Mouse (Mus musculus): ENCODE data around the gene B430305J03Rik. TPM values are rescaled to one million over a fixed set of nuclear protein-coding genes. Genes with fewer than 3 reads are reported as not detected.

Gene B430305J03Rik
- polyA plus RNA-seq, 1 experiment from 2014 or later = not detected

DNA sequence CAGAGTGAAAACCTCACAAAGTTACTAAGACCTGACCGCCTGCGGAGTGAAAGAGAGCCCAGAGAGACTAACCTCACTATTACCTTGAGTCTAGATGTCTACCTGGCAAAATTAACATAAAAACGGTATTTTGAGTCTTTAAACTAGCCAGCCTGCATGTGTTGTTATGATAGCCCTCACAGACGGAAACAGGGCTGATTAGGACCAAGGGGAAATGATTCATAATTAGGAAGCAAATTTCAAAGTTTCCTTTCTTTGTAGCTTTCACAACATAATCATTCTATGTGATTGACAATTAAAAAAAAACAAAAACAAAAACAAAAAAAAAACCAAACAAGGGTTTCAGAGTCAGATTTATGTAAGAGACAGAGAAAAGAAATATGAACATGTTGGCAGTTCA is 20.6 kb upstream of the B430305J03Rik start:
- Histone ChIP-seq H3K4me3 (ENCODE audit: low read length) (no peak overlapping the region), H3K36me3 (ENCODE audit: control insufficient read depth, insufficient read depth, low read length) (no peaks in the 10 kb centered on the region), H3K27me3 (replicated peaks; ENCODE audit: control insufficient read depth, insufficient read depth, low read length) (no peaks in the 10 kb centered on the region), H3K4me2 (ENCODE audit: low read length) (no peak overlapping the region), H3K4me1 (ENCODE audit: control insufficient read depth, insufficient read depth, low read depth, low read length) (no peaks in the 10 kb centered on the region), H3K9me3 (ENCODE audit: control insufficient read depth, low read length) (no peaks in the 10 kb centered on the region), H3K9ac (ENCODE audit: low read depth, low read length) (no peak overlapping the region), H3K27ac (ENCODE audit: low read depth, low read length) (no peak overlapping the region)
- ATAC-seq = no peak
- WGBS = 89% methylated on average over 4 of the region's 4 CpGs

DNA sequence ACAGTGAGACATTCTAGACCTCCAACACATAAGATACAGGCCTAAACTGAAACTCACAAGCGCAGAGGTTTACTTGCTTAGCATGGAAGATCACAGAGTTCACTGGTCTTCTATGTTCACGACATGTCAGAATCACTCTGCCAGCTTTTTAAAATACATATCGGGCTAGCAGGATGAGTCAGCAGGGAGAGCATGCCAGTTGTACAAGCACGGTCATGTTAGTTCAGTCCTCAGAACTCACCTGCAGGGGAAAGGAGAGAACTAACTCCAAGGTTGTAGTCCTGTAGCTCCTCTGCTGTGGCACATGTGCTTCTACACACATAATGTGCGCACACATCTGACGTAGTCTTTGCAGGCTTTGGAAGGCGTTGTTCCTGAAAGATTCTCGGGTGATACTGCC is 10.2 kb upstream of the B430305J03Rik start:
- H3K4me1 ChIP-seq (ENCODE audit: control insufficient read depth, insufficient read depth, low read depth, low read length) = no peaks in the 10 kb centered on the region
- H3K27ac ChIP-seq (ENCODE audit: low read depth, low read length) = no peak overlapping the region
- H3K9ac ChIP-seq (ENCODE audit: low read depth, low read length) = no peak overlapping the region
- no peaks in the 10 kb centered on the region for H3K9me3 ChIP-seq (ENCODE audit: control insufficient read depth, low read length)
- 96% methylated on average over 8 of the region's 8 CpGs for WGBS
- no peaks in the 10 kb centered on the region for H3K27me3 ChIP-seq (replicated peaks; ENCODE audit: control insufficient read depth, insufficient read depth, low read length)
- H3K4me3 ChIP-seq (ENCODE audit: low read length) = no peak overlapping the region
- no peak overlapping the region for H3K4me2 ChIP-seq (ENCODE audit: low read length)
- no peak for ATAC-seq
- H3K36me3 ChIP-seq (ENCODE audit: control insufficient read depth, insufficient read depth, low read length) = no peaks in the 10 kb centered on the region

DNA sequence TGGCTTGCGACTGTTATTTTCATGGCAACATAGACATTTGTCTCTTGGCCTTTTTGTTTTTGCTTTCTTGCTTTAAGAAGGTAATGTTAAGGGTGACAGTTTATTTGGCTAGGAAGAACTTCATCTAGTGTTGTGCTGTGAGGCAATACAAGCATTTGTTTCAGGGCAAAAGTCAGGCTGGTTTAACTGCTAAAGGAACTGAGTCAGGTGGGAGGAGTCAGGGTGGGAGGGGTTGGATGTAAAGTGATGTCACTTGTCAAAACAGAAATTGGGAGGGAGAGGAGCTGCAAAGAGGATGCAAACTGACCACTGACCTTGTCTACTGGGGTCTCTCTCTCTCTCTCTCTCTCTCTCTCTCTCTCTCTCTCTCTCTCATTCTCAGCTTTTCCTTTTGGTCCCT is 2.7 kb upstream of the B430305J03Rik start:
- peak overlapping the region; percentile 28; the same call in 1 of the 2 replicates for H3K4me2 ChIP-seq (ENCODE audit: low read length)
- no peaks in the 10 kb centered on the region for H3K36me3 ChIP-seq (ENCODE audit: control insufficient read depth, insufficient read depth, low read length)
- ATAC-seq = no peak
- 85% methylated on average over 1 of the region's 1 CpGs for WGBS
- H3K4me1 ChIP-seq (ENCODE audit: control insufficient read depth, insufficient read depth, low read depth, low read length) = peaks cover 16% of the 10 kb centered on the region
- H3K9ac ChIP-seq (ENCODE audit: low read depth, low read length) = no peak overlapping the region
- H3K27ac ChIP-seq (ENCODE audit: low read depth, low read length) = no peak overlapping the region
- no peaks in the 10 kb centered on the region for H3K27me3 ChIP-seq (replicated peaks; ENCODE audit: control insufficient read depth, insufficient read depth, low read length)
- H3K9me3 ChIP-seq (ENCODE audit: control insufficient read depth, low read length) = no peaks in the 10 kb centered on the region
- H3K4me3 ChIP-seq (ENCODE audit: low read length) = no peak overlapping the region

DNA sequence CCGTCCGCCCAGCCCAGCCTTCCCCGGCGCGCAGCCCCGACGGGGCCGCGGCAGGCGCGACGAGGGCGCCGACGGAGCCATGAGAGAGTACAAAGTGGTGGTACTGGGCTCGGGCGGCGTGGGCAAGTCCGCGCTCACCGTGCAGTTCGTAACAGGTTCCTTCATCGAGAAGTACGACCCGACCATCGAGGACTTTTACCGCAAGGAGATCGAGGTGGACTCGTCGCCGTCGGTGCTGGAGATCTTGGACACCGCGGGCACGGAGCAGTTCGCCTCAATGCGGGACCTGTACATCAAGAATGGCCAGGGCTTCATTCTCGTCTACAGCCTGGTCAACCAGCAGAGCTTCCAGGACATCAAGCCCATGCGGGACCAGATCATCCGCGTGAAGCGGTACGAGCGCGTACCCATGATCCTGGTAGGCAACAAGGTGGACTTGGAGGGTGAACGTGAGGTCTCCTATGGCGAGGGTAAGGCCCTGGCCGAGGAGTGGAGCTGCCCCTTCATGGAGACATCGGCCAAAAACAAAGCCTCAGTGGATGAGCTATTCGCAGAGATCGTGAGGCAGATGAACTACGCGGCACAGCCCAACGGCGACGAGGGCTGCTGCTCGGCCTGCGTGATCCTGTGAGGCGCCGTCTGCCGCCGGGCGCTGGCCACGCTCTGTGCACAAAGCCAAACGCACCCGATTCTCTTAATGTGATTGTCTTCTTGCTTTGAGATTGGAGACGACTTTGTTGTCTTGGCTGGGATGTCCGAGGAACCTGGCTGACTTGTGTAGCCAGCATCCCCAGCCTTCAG is 573 bp downstream of the B430305J03Rik start:
- peaks cover 16% of the 10 kb centered on the region for H3K4me1 ChIP-seq (ENCODE audit: control insufficient read depth, insufficient read depth, low read depth, low read length)
- no peaks in the 10 kb centered on the region for H3K27me3 ChIP-seq (replicated peaks; ENCODE audit: control insufficient read depth, insufficient read depth, low read length)
- H3K27ac ChIP-seq (ENCODE audit: low read depth, low read length) = peak overlapping the region; percentile 92
- peak overlapping the region; percentile 97 for H3K4me3 ChIP-seq (ENCODE audit: low read length)
- peak overlapping the region; percentile 97 for H3K4me2 ChIP-seq (ENCODE audit: low read length)
- WGBS = under 1% methylated on average over 63 of the region's 68 CpGs
- no peak; the same call in 1 of the 2 replicates for ATAC-seq
- H3K36me3 ChIP-seq (ENCODE audit: control insufficient read depth, insufficient read depth, low read length) = no peaks in the 10 kb centered on the region
- no peaks in the 10 kb centered on the region for H3K9me3 ChIP-seq (ENCODE audit: control insufficient read depth, low read length)
- peak overlapping the region; percentile 93 for H3K9ac ChIP-seq (ENCODE audit: low read depth, low read length)

DNA sequence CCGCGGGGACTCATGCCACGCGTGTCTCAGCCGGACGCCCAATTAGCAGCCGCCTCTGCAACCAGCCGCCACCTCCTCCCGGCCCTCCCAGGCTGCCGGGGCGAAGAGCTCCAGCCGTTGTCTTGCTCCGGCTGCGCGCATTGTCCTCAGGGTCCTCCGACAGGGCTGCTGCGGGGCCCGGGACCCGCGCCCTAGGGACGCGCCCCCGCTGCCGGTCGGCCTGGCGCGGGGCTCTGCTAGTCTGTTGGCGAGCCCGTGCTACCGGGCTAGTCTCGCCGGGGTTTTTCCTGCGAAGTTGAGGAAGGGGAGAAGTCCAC is 1.1 kb downstream of the B430305J03Rik start:
- H3K4me2 ChIP-seq (ENCODE audit: low read length) = peak overlapping the region; percentile 97
- peak overlapping the region; percentile 97 for H3K4me3 ChIP-seq (ENCODE audit: low read length)
- peak overlapping the region; percentile 92 for H3K27ac ChIP-seq (ENCODE audit: low read depth, low read length)
- peak overlapping the region; percentile 93 for H3K9ac ChIP-seq (ENCODE audit: low read depth, low read length)
- WGBS = 0% methylated on average over 27 of the region's 33 CpGs
- ATAC-seq = peak; percentile 60
- H3K9me3 ChIP-seq (ENCODE audit: control insufficient read depth, low read length) = no peaks in the 10 kb centered on the region
- H3K4me1 ChIP-seq (ENCODE audit: control insufficient read depth, insufficient read depth, low read depth, low read length) = peaks cover 16% of the 10 kb centered on the region
- H3K27me3 ChIP-seq (replicated peaks; ENCODE audit: control insufficient read depth, insufficient read depth, low read length) = no peaks in the 10 kb centered on the region
- H3K36me3 ChIP-seq (ENCODE audit: control insufficient read depth, insufficient read depth, low read length) = no peaks in the 10 kb centered on the region

DNA sequence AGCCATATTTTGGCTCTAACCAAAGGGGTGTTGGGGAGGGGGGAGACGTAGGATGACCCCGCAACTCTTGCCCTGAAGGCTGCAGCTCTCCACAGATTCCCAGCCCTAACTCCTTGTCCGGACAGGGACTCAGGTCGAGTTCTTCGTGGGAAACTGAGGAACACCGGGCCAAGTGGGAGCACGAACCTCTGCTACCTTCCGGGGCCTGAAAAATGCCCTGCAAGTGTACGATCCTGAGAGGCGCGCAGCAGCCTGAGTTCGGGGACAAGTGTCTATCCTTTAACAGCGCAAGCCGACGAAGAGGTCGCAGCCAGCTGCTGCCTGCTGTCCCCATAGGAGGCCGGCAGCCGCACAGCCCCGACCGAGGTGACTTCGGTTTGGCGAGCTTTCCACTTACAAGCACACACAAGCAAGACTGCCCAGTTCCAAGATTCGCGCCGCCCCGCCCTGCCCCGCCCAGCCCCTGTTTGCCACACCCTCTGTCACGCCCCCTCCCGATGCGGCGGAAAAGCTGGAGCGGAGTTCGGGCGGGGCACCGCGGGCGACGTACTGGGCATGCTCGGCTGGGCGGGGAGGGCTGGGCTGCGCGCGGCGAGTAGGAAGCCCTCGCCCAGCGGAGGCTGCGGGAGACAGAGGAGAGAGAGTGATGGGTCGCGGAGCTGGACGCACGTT is 1.6 kb downstream of the B430305J03Rik start:
- H3K27me3 ChIP-seq (replicated peaks; ENCODE audit: control insufficient read depth, insufficient read depth, low read length) = no peaks in the 10 kb centered on the region
- WGBS = under 1% methylated on average over 51 of the region's 51 CpGs

DNA sequence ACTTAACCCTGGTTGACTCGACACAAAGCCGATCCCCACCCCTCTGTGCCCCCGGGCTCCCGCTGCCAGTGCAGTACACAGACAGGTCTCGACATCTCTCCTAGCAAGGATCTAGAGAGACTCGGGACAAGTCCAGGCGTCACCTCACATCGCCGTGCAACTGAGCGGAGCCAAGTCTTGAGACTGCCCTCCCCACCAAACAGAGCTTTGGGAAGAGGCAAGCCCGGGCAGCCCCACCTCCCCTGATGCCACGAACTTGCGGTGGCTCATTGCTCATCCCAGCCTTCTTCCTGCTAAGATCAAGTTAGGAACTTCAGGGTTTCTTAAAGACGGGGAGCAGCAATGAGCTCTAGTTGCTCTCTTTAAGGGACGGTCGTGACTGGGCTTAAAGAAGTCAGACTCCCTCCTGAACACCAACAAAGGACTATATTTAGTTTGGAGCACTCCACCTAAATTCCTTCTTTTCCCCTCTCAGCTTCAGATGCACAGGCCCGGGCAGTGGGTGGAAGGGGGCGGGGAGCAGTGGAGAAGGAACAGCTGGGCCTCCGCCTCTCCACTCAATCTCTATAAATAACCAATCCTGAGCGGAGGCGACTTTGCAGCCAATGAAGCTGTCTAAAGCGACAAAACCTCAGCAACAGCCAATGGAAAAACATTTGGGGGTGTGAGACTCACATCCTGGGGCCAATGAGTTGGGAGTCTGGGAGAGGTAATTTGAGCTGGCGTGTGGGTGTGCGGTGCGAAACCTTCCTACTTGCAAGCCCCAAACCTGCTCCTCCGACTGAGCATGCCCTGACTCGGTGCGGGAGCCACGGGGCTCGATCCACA is 2.4 kb downstream of the B430305J03Rik start:
- H3K36me3 ChIP-seq (ENCODE audit: control insufficient read depth, insufficient read depth, low read length) = no peaks in the 10 kb centered on the region
- H3K9ac ChIP-seq (ENCODE audit: low read depth, low read length) = peak overlapping the region; percentile 93
- H3K4me2 ChIP-seq (ENCODE audit: low read length) = peak overlapping the region; percentile 97
- H3K27me3 ChIP-seq (replicated peaks; ENCODE audit: control insufficient read depth, insufficient read depth, low read length) = no peaks in the 10 kb centered on the region
- peak; percentile 94 for ATAC-seq
- peak overlapping the region; percentile 88 for H3K27ac ChIP-seq (ENCODE audit: low read depth, low read length)
- H3K4me1 ChIP-seq (ENCODE audit: control insufficient read depth, insufficient read depth, low read depth, low read length) = peaks cover 16% of the 10 kb centered on the region
- H3K9me3 ChIP-seq (ENCODE audit: control insufficient read depth, low read length) = no peaks in the 10 kb centered on the region
- 0% methylated on average over 30 of the region's 30 CpGs for WGBS
- peak overlapping the region; percentile 97 for H3K4me3 ChIP-seq (ENCODE audit: low read length)

More for the DNA sequence above, 1.6 kb downstream of the B430305J03Rik start:
- ATAC-seq = peak; percentile 91
- no peaks in the 10 kb centered on the region for H3K36me3 ChIP-seq (ENCODE audit: control insufficient read depth, insufficient read depth, low read length)
- peak overlapping the region; percentile 92 for H3K27ac ChIP-seq (ENCODE audit: low read depth, low read length)
- peak overlapping the region; percentile 97 for H3K4me2 ChIP-seq (ENCODE audit: low read length)
- peak overlapping the region; percentile 97 for H3K4me3 ChIP-seq (ENCODE audit: low read length)
- H3K4me1 ChIP-seq (ENCODE audit: control insufficient read depth, insufficient read depth, low read depth, low read length) = peaks cover 16% of the 10 kb centered on the region
- H3K9ac ChIP-seq (ENCODE audit: low read depth, low read length) = peak overlapping the region; percentile 93
- no peaks in the 10 kb centered on the region for H3K9me3 ChIP-seq (ENCODE audit: control insufficient read depth, low read length)

DNA sequence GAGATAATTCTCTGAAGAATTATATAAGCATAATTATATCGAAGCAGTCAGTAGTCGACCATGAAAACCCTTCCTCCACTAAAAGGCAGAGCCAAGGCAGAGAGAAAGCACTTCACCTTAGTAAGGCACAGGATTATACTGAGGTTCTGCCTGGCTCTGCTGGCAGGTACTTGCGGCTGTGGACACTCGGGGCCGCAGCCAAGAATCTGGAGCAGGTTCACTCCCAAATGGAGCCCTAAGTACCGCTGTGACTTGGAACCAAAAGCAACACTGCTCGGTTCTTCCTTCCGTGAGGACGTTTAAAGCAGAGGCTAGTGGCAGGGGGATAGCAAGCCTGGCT is 3.0 kb downstream of the B430305J03Rik start:
- Histone ChIP-seq H3K9ac (ENCODE audit: low read depth, low read length) (peak overlapping the region; percentile 72), H3K27me3 (replicated peaks; ENCODE audit: control insufficient read depth, insufficient read depth, low read length) (no peaks in the 10 kb centered on the region), H3K4me2 (ENCODE audit: low read length) (peak overlapping the region; percentile 97), H3K27ac (ENCODE audit: low read depth, low read length) (peak overlapping the region; percentile 88), H3K4me1 (ENCODE audit: control insufficient read depth, insufficient read depth, low read depth, low read length) (peaks cover 13% of the 10 kb centered on the region), H3K9me3 (ENCODE audit: control insufficient read depth, low read length) (no peaks in the 10 kb centered on the region), H3K36me3 (ENCODE audit: control insufficient read depth, insufficient read depth, low read length) (no peaks in the 10 kb centered on the region), H3K4me3 (ENCODE audit: low read length) (peak overlapping the region; percentile 97)
- WGBS = 5% methylated on average over 9 of the region's 9 CpGs
- no peak for ATAC-seq

DNA sequence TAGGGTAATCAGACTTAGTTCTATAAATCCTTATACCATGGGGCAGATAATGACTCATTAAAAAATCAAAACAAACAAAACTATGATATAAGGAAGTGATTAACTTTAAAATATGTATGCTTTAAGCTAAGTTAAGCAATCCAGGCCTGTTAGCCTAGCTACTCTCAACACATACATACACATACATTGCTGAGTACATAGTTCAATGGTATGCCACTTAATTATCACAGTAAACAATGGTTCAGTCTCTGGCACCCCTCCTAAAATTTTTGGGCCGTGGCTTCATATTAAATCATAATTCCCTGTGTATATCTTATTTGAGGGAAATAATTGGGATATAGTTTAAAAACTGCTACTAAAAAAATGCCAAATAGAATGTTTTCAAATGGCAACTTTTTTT is 4.4 kb downstream of the B430305J03Rik start, which contains the start of gene Rap2b:
Gene Rap2b (plus strand): TSS at position 301 of the 400 bp plus-strand sequence.
- Histone ChIP-seq H3K9me3 (ENCODE audit: control insufficient read depth, low read length) (no peaks in the 10 kb centered on the region), H3K36me3 (ENCODE audit: control insufficient read depth, insufficient read depth, low read length) (no peaks in the 10 kb centered on the region), H3K4me1 (ENCODE audit: control insufficient read depth, insufficient read depth, low read depth, low read length) (peaks cover 3% of the 10 kb centered on the region; the same call in 1 of the 2 replicates), H3K27ac (ENCODE audit: low read depth, low read length) (no peak within 1 kb of the TSS), H3K4me3 (ENCODE audit: low read length) (no peak within 1 kb of the TSS), H3K27me3 (replicated peaks; ENCODE audit: control insufficient read depth, insufficient read depth, low read length) (no peaks in the 10 kb centered on the region), H3K4me2 (ENCODE audit: low read length) (no peak within 1 kb of the TSS; the same call in 1 of the 2 replicates), H3K9ac (ENCODE audit: low read depth, low read length) (no peak within 1 kb of the TSS)
- WGBS = 88% methylated on average over 1 of the region's 1 CpGs
- no peak for ATAC-seq
